Mouse (Mus musculus) cerebellum, adult 2 months (tissue): ENCODE measurements around the gene Sin3b.

Experiments
- CTCF ChIP-seq: fragments of 200-500 bp; IDR thresholded peaks from 2 replicates; pipeline ENCODE4 v1.5.1; 2011; ENCODE audit warnings: low read depth, mild to moderate bottlenecking, control low read depth, low read length, moderate library complexity, borderline replicate concordance; ENCODE audit not compliant: insufficient read depth
- POLR2A ChIP-seq: fragments of 200-500 bp; IDR thresholded peaks from 2 replicates; pipeline ENCODE4 v1.6.1; 2011; ENCODE audit warnings: low read length, control low read depth, borderline replicate concordance; ENCODE audit not compliant: insufficient read depth

GRCm38 (mm10) chr8:72750266-72750665, 27.2 kb downstream of the Sin3b start:
- no peak for TF ChIP-seq CTCF
- TF ChIP-seq POLR2A: no peak
